Mouse (Mus musculus): ENCODE measurements around the gene Trappc6b. TPM values are rescaled to one million over a fixed set of nuclear protein-coding genes. Genes with fewer than 3 reads are reported as not detected.
"Not testable (repeated sequence)": the region's sequence is repeated elsewhere in the genome, so short reads cannot be mapped to it uniquely, and the experiment has no call there.

Trappc6b gene
- polyA plus RNA-seq, 1 experiment, result 56.7 TPM

GRCm38 (mm10) chr12:59072286-59072685, 11.0 kb upstream of the Trappc6b start:
- peaks cover 2% of the 10 kb centered on the region; the same call in 1 of the 2 replicates for H3K4me1 ChIP-seq (ENCODE audit: control insufficient read depth, insufficient read depth, insufficient read length, low read length)
- no peak for TF ChIP-seq CTCF (IDR thresholded peaks at IDR 0.05; ENCODE audit: extremely low read depth, insufficient read length, insufficient replicate concordance, low read depth, low read length)
- no peak for TF ChIP-seq POLR2A (IDR thresholded peaks at IDR 0.05; ENCODE audit: low read depth, low read length)
- no peak overlapping the region for H3K4me3 ChIP-seq (ENCODE audit: low read depth, low read length)
- H3K27me3 ChIP-seq (ENCODE audit: control insufficient read depth, insufficient read depth, low read length), result no peaks in the 10 kb centered on the region
- peaks cover 48% of the 10 kb centered on the region for H3K36me3 ChIP-seq (ENCODE audit: control insufficient read depth, insufficient read depth, low read length)
- 88% methylated on average over 11 of the region's 11 CpGs for WGBS
- no peak overlapping the region for H3K27ac ChIP-seq (ENCODE audit: insufficient read depth, low read depth, low read length)

- WGBS, result 90% methylated on average over 13 of the region's 13 CpGs
- Histone ChIP-seq H3K27me3 (ENCODE audit: control insufficient read depth, insufficient read depth, low read length) (no peaks in the 10 kb centered on the region), H3K4me1 (ENCODE audit: control insufficient read depth, insufficient read depth, insufficient read length, low read length) (no peaks in the 10 kb centered on the region), H3K27ac (ENCODE audit: insufficient read depth, low read depth, low read length) (no peak overlapping the region), H3K4me3 (ENCODE audit: low read depth, low read length) (no peak overlapping the region), H3K36me3 (ENCODE audit: control insufficient read depth, insufficient read depth, low read length) (peaks cover 40% of the 10 kb centered on the region)
- no peak for TF ChIP-seq CTCF (IDR thresholded peaks at IDR 0.05; ENCODE audit: extremely low read depth, insufficient read length, insufficient replicate concordance, low read depth, low read length)
- TF ChIP-seq POLR2A (IDR thresholded peaks at IDR 0.05; ENCODE audit: low read depth, low read length), result no peak
These were observed 7.5 kb upstream of the Trappc6b start for GRCm38 (mm10) chr12:59068791-59069190.

GRCm38 (mm10) chr12:59067095-59067494, 5.8 kb upstream of the Trappc6b start:
- Histone ChIP-seq H3K4me1 (ENCODE audit: control insufficient read depth, insufficient read depth, insufficient read length, low read length) (no peaks in the 10 kb centered on the region), H3K27ac (ENCODE audit: insufficient read depth, low read depth, low read length) (peak overlapping the region; percentile 76), H3K27me3 (ENCODE audit: control insufficient read depth, insufficient read depth, low read length) (no peaks in the 10 kb centered on the region), H3K4me3 (ENCODE audit: low read depth, low read length) (peak overlapping the region; percentile 93), H3K36me3 (ENCODE audit: control insufficient read depth, insufficient read depth, low read length) (peaks cover 34% of the 10 kb centered on the region)
- TF ChIP-seq CTCF (IDR thresholded peaks at IDR 0.05; ENCODE audit: extremely low read depth, insufficient read length, insufficient replicate concordance, low read depth, low read length) (no peak), POLR2A (IDR thresholded peaks at IDR 0.05; ENCODE audit: low read depth, low read length) (no peak)
- WGBS, result under 1% methylated on average over 41 of the region's 41 CpGs

GRCm38 (mm10) chr12:59066448-59067077, 5.3 kb upstream of the Trappc6b start, which contains the start of gene Pnn:
Gene Pnn, plus strand, starts transcription at chr12:59066884.
- under 1% methylated on average over 43 of the region's 43 CpGs for WGBS
- H3K27ac ChIP-seq (ENCODE audit: insufficient read depth, low read depth, low read length), result peak within 1 kb of the TSS; percentile 88
- H3K4me3 ChIP-seq (ENCODE audit: low read depth, low read length), result peak within 1 kb of the TSS; percentile 93
- no peaks in the 10 kb centered on the region for H3K27me3 ChIP-seq (ENCODE audit: control insufficient read depth, insufficient read depth, low read length)
- peak; percentile 16; the same call in 1 of the 2 replicates for TF ChIP-seq CTCF (IDR thresholded peaks at IDR 0.05; ENCODE audit: extremely low read depth, insufficient read length, insufficient replicate concordance, low read depth, low read length)
- peak; percentile 83 for TF ChIP-seq POLR2A (IDR thresholded peaks at IDR 0.05; ENCODE audit: low read depth, low read length)
- H3K4me1 ChIP-seq (ENCODE audit: control insufficient read depth, insufficient read depth, insufficient read length, low read length), result no peaks in the 10 kb centered on the region
- peaks cover 29% of the 10 kb centered on the region for H3K36me3 ChIP-seq (ENCODE audit: control insufficient read depth, insufficient read depth, low read length)

GRCm38 (mm10) chr12:59065776-59066175, 4.5 kb upstream of the Trappc6b start:
- Histone ChIP-seq H3K27ac (ENCODE audit: insufficient read depth, low read depth, low read length) (peak overlapping the region; percentile 88), H3K4me3 (ENCODE audit: low read depth, low read length) (no peak overlapping the region), H3K4me1 (ENCODE audit: control insufficient read depth, insufficient read depth, insufficient read length, low read length) (no peaks in the 10 kb centered on the region)

GRCm38 (mm10) chr12:59064837-59065236, 3.6 kb upstream of the Trappc6b start:
- peaks cover 4% of the 10 kb centered on the region; the same call in 1 of the 2 replicates for H3K4me1 ChIP-seq (ENCODE audit: control insufficient read depth, insufficient read depth, insufficient read length, low read length)
- H3K4me3 ChIP-seq (ENCODE audit: low read depth, low read length), result no peak overlapping the region
- TF ChIP-seq POLR2A (IDR thresholded peaks at IDR 0.05; ENCODE audit: low read depth, low read length) (no peak), CTCF (IDR thresholded peaks at IDR 0.05; ENCODE audit: extremely low read depth, insufficient read length, insufficient replicate concordance, low read depth, low read length) (no peak)
- H3K27ac ChIP-seq (ENCODE audit: insufficient read depth, low read depth, low read length), result no peak overlapping the region
- H3K27me3 ChIP-seq (ENCODE audit: control insufficient read depth, insufficient read depth, low read length), result no peaks in the 10 kb centered on the region
- H3K36me3 ChIP-seq (ENCODE audit: control insufficient read depth, insufficient read depth, low read length), result peaks cover 17% of the 10 kb centered on the region
- 89% methylated on average over 8 of the region's 8 CpGs for WGBS

More at GRCm38 (mm10) chr12:59065776-59066175, 4.5 kb upstream of the Trappc6b start:
- H3K36me3 ChIP-seq (ENCODE audit: control insufficient read depth, insufficient read depth, low read length), result peaks cover 22% of the 10 kb centered on the region
- WGBS, result 19% methylated on average over 3 of the region's 3 CpGs
- H3K27me3 ChIP-seq (ENCODE audit: control insufficient read depth, insufficient read depth, low read length), result no peaks in the 10 kb centered on the region
- TF ChIP-seq CTCF (IDR thresholded peaks at IDR 0.05; ENCODE audit: extremely low read depth, insufficient read length, insufficient replicate concordance, low read depth, low read length) (no peak), POLR2A (IDR thresholded peaks at IDR 0.05; ENCODE audit: low read depth, low read length) (no peak)

GRCm38 (mm10) chr12:59060322-59060721, 950 bp downstream of the Trappc6b start:
- no peaks in the 10 kb centered on the region for H3K27me3 ChIP-seq (ENCODE audit: control insufficient read depth, insufficient read depth, low read length)
- H3K36me3 ChIP-seq (ENCODE audit: control insufficient read depth, insufficient read depth, low read length), result peaks cover 6% of the 10 kb centered on the region; the same call in 1 of the 2 replicates
- peak overlapping the region; percentile 91; the same call in 1 of the 2 replicates for H3K27ac ChIP-seq (ENCODE audit: insufficient read depth, low read depth, low read length)
- H3K4me3 ChIP-seq (ENCODE audit: low read depth, low read length), result peak overlapping the region; percentile 94; the same call in 1 of the 2 replicates
- 29% methylated on average over 4 of the region's 4 CpGs for WGBS
- H3K4me1 ChIP-seq (ENCODE audit: control insufficient read depth, insufficient read depth, insufficient read length, low read length), result peaks cover 7% of the 10 kb centered on the region; the same call in 1 of the 2 replicates
- TF ChIP-seq CTCF (IDR thresholded peaks at IDR 0.05; ENCODE audit: extremely low read depth, insufficient read length, insufficient replicate concordance, low read depth, low read length), result no peak

GRCm38 (mm10) chr12:59058242-59058641, 3.0 kb downstream of the Trappc6b start:
- not testable (repeated sequence) for H3K4me1 ChIP-seq (ENCODE audit: control insufficient read depth, insufficient read depth, insufficient read length, low read length); H3K27me3 ChIP-seq (ENCODE audit: control insufficient read depth, insufficient read depth, low read length); H3K27ac ChIP-seq (ENCODE audit: insufficient read depth, low read depth, low read length); H3K36me3 ChIP-seq (ENCODE audit: control insufficient read depth, insufficient read depth, low read length); H3K4me3 ChIP-seq (ENCODE audit: low read depth, low read length)
- 85% methylated on average over 5 of the region's 5 CpGs for WGBS

All from small intestine, adult 2 months (tissue).